Mouse (Mus musculus) cerebellum, postnatal 25 days (tissue): Measurements from ENCODE around the gene E030030I06Rik.
"Not testable (repeated sequence)": the region's sequence is repeated elsewhere in the genome, so short reads cannot be mapped to it uniquely, and the experiment has no call there.

Experiments
- DNase-seq, 2 experiments: peaks; one replicate each; pipeline ENCODE4 v3.0.0; 2021; ENCODE audit warnings: mixed read lengths in 2 of 2

The E030030I06Rik gene

DNA sequence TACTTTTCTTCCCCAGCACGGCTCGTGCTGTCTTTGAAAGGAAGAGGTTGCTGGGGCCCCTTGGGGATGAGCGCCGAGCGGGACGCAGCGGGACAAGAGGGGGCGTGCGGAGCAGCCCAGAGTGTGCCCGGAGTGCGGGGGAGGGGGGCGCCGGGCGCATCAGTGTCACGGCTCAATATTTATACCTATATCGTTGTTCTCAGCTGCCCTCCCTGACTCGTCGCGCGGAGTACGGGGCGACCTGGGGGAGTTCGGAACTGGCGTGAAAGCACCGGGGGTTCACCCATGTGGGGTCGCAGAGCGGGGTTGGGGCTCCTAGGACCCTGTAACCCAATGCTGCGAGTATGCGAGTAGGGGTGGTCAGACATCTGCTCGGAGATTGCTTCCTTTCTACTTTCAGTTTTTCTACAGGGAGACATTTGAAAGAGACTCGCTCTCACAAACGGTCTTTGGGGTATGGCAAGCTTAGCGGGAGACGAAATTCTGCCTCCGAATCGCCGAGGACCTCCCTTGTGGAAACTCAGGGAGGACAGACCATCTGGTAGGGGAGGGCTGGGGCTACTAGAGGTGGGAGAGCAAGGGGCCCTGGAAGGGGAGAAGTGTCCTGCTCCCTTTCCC lies at the start of gene E030030I06Rik:
Gene E030030I06Rik (minus strand): TSS at position 198 of the 618 bp plus-strand sequence.
- peak in 1 of 2 experiments; percentile 45 for DNase-seq

- not testable (repeated sequence) for DNase-seq
Observed at GRCm38 (mm10) chr10:22191035-22191434, 42.0 kb upstream of the E030030I06Rik start.

- DNase-seq: not testable (repeated sequence)
Observed at GRCm38 (mm10) chr10:22176515-22176914, 27.4 kb upstream of the E030030I06Rik start.

- DNase-seq: not testable (repeated sequence)
Observed at GRCm38 (mm10) chr10:22174190-22174487, 25.1 kb upstream of the E030030I06Rik start.

- DNase-seq: not testable (repeated sequence)
Observed at GRCm38 (mm10) chr10:22173335-22174189, 24.5 kb upstream of the E030030I06Rik start.

DNA sequence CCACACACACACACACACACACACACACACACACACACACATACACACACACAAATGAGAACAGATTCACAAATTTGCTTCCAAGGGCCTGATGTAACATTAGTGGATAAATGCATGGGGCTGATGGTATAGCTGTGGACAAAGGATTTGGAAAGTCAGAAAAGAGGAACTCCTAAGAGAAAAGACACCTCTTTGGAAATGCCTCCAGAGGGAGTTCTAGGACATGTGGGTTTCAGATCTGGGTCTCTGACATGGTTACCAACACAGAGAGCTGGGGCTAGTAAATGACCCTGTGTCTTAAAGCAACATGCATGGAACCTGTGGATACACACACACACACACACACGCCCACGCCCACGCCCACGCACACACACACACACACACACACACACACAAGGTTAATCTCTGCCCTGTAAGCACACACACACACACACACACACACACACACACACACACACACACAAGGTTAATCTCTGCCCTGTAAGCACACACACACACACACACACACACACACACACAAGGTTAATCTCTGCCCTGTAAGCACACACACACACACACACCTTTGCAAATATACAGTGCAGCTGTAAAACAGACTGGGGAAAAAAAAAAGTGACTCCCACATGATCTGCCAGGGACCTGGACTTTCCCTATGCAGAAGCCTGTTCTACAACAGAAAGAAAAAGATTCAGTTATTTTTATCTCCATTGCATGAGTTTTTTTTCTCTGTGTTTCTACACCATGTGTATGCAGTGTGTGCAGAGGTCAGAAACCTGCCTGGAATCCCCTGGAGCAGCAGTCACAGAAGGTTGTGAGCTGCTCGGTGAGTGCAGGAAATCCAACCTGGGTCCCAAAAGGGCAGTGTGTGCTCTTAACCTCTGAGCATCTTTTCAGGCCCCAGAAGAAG lies 23.6 kb upstream of the E030030I06Rik start:
- DNase-seq: not testable (repeated sequence)

- not testable (repeated sequence) for DNase-seq
Observed at GRCm38 (mm10) chr10:22169116-22169515, 20.0 kb upstream of the E030030I06Rik start.

GRCm38 (mm10) chr10:22167061-22167460 lies 18.0 kb upstream of the E030030I06Rik start:
- not testable (repeated sequence) for DNase-seq

DNA sequence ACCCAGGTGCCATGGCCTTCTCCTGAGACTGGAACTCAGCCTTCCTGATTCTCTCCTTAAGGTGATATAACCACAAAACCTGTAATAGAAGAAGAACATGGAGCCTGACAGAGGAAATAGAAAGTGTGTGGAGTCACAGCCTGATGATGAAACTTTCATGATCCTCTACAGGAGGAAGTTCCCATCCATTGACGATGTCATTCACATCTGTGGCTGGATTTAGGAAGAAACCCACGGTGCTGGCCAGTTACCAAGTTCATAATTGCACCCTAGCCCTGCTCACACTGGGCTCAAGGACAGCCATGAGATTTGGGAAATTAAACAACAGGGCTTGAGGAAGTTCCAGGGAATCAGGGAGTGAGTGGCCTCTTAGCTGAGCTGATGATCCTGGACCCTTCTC lies 17.0 kb upstream of the E030030I06Rik start:
- not testable (repeated sequence) for DNase-seq

- DNase-seq: not testable (repeated sequence)
Observed at GRCm38 (mm10) chr10:22165328-22166003, 16.4 kb upstream of the E030030I06Rik start.

DNA sequence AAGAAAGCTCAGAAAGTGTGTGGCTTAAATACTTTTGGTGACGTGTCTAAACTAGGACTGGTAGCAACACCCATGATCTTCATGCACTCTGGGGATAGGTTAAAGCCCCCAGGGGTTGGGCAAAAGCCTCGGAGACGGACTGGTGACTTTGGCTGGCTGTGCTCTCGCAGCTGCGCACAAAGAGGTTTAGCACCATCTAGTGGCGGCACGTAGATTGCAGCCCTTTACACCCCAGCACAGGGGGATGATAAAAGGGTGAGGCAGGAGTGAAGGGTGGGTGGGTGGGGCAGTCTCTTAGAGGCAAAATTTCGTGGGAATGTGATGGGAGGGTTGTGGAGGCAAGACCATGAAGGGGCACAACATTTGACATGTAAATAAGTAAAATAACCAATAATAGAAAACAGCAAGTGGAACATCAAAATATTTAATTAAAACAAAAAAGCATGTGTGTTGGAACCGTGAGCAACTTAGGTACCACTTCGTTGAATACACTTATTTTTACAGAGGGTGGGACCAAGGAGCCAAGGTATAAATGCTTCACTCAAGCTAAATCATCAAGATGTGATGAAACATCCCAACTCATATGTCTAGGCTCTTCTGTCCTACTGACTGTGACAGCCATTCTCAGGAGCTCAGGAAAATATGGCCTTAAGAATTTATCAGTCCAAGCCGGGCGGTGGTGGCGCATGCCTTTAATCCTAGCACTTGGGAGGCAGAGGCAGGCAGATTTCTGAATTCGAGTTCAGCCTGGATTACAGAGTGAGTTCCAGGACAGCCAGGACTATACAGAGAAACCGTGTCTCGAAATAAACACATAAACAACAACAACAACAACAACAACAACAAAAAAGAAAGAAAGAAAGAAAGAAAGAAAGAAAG lies 14.9 kb upstream of the E030030I06Rik start:
- peak; percentile 75 to 85 for DNase-seq

- DNase-seq: not testable (repeated sequence)
Observed at GRCm38 (mm10) chr10:22163279-22163678, 14.2 kb upstream of the E030030I06Rik start.

- DNase-seq: no peak
Observed at GRCm38 (mm10) chr10:22159581-22160140, 10.6 kb upstream of the E030030I06Rik start.

DNA sequence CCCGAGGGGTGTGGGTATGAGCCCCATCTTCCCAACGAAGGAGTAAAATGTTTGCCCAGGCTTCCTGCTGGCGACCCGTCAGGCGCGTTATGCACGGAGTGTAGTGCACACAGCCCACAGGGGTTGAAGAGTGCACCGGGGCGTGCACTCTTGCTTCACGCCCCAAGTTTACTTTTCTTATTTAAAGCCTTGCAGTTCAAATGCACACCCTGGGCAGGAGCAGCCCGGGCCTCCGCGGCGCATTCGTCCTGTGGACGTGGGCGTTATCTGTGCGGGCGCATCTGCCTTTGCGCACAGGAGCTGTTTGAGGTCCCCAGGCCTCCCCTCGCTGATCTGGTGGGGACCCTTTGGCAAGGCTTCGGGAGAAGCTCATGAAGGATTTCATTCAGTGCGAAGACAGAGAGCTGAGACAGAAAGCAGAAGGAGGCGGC lies 10.1 kb upstream of the E030030I06Rik start:
- peak in 1 of 2 experiments; percentile 5 for DNase-seq

- peak; percentile 22 to 32 for DNase-seq
Observed at GRCm38 (mm10) chr10:22158310-22158999, 9.4 kb upstream of the E030030I06Rik start, which contains the start of the genes Raet1e and H60b. TSS of gene Raet1e (plus strand) at chr10:22158569. TSS of gene H60b (plus strand) at chr10:22158586.

GRCm38 (mm10) chr10:22154871-22155799 lies 6.1 kb upstream of the E030030I06Rik start:
- no peak for DNase-seq

GRCm38 (mm10) chr10:22154127-22154526 lies 5.1 kb upstream of the E030030I06Rik start:
- DNase-seq: peak in 1 of 2 experiments; percentile 53

DNA sequence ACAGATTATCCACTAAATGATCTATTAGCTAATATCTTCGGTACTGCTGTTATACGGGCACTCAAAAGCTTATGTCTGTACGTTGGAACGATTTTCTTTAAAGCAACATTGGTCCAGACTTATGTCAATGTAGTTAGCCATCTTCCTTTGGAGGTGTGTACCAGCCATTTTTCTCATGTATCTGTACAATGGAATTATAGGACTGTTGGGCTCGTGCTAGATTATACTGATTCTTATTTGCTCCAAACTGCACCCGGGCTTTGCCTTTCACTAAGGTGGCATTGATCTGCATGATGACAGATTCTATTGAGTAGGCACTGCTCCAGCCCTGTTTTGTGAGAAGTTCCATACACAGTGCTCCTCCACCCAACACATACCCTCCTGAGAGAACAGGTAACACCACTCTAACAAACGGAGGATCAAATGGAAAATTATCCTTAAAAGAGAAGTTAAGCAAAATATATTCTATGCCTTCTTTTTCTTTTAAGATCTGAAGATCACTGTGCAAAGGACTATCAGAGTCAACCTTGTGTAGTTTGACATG lies 4.1 kb upstream of the E030030I06Rik start:
- DNase-seq: peak in 1 of 2 experiments; percentile 15
